Mouse (Mus musculus) midbrain, embryonic 11.5 days (tissue): ENCODE measurements at regions not wholly inside any gene's neighbourhood (a gene's known extent, or its start where the extent isn't known, plus 50 kb on each side); places are given as distances from the start of the nearest gene placed in this dataset.

ENCODE experiments used
- ATAC-seq: fragments of 200-750 bp; cut with Nextera tagmentation; 2 replicates; pipeline ENCODE4 v1.8.0; 2017; ENCODE audit warnings: moderate TSS enrichment, moderate library complexity; ENCODE audit not compliant: low FRiP score
- DNase-seq: peaks from one replicate; pipeline ENCODE4 v3.0.0; 2015; ENCODE audit warnings: low spot score; ENCODE audit errors: missing footprints
- H3K27ac ChIP-seq: fragments of 300-500 bp; sonication (generic); 2 replicates; pipeline ENCODE4 v1.5.1; 2014; ENCODE audit warnings: low read depth, low read length
- H3K27me3 ChIP-seq: fragments of 300-500 bp; sonication (generic); 2 replicates; pipeline ENCODE4 v1.6.1; 2014; ENCODE audit warnings: mild to moderate bottlenecking, low read length, moderate library complexity, mixed read lengths; ENCODE audit not compliant: control insufficient read depth, insufficient read depth
- H3K36me3 ChIP-seq: fragments of 300-500 bp; sonication (generic); 2 replicates; pipeline ENCODE4 v1.6.1; 2014; ENCODE audit warnings: mild to moderate bottlenecking, low read length, moderate library complexity, mixed read lengths; ENCODE audit not compliant: control insufficient read depth, insufficient read depth
- H3K4me1 ChIP-seq: fragments of 300-500 bp; sonication (generic); 2 replicates; pipeline ENCODE4 v1.6.1; 2014; ENCODE audit warnings: low read length; ENCODE audit not compliant: control insufficient read depth, insufficient read depth
- H3K4me2 ChIP-seq: fragments of 300-500 bp; sonication (generic); 2 replicates; pipeline ENCODE4 v1.6.1; 2014; ENCODE audit warnings: mild to moderate bottlenecking, moderate library complexity
- H3K4me3 ChIP-seq: fragments of 300-500 bp; sonication (generic); 2 replicates; pipeline ENCODE4 v1.5.1; 2014; ENCODE audit warnings: low read depth, low read length
- H3K9ac ChIP-seq: fragments of 300-500 bp; sonication (generic); 2 replicates; pipeline ENCODE4 v1.6.1; 2014; ENCODE audit warnings: low read length
- H3K9me3 ChIP-seq: fragments of 300-500 bp; sonication (generic); 2 replicates; pipeline ENCODE4 v1.6.1; 2016; ENCODE audit warnings: low read length; ENCODE audit not compliant: control insufficient read depth
- WGBS: fragments of 180-500 bp; shearing (Covaris S2); extraction: QIAGEN DNeasy Blood & Tissue Kit; methylation state at CpG from one replicate; pipeline ENCODE4 v1.1.7; 2014; 5-methylcytosine and 5-hydroxymethylcytosine counted together

DNA sequence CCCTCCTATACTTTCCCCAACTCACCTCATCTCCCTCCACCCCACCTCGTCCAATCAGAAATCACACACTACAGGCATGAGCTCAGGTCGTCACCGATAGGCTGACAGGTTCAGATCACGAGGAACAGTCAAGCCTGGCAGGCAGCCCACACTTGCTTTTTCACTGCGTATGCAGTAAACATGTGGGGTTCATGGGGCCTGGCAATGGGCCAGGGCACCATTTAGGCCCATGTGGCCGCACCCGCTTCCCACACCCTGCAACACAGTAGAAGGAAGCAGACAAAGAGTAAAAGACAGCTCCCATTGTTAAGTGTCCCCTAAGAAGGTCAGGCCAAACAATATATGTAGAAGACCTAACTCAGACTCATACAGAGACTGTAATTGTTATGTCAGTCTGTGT is 1064.3 kb downstream of the Slitrk1 start:
- Histone ChIP-seq H3K4me2 (no peak overlapping the region), H3K4me1 (no peaks in the 10 kb centered on the region), H3K4me3 (no peak overlapping the region), H3K36me3 (no peaks in the 10 kb centered on the region), H3K27ac (no peak overlapping the region), H3K27me3 (no peaks in the 10 kb centered on the region), H3K9ac (no peak overlapping the region), H3K9me3 (no peaks in the 10 kb centered on the region)
- DNase-seq: no peak
- ATAC-seq: peak; percentile 38
- 89% methylated on average over 7 of the region's 7 CpGs for whole genome bisulfite sequencing

DNA sequence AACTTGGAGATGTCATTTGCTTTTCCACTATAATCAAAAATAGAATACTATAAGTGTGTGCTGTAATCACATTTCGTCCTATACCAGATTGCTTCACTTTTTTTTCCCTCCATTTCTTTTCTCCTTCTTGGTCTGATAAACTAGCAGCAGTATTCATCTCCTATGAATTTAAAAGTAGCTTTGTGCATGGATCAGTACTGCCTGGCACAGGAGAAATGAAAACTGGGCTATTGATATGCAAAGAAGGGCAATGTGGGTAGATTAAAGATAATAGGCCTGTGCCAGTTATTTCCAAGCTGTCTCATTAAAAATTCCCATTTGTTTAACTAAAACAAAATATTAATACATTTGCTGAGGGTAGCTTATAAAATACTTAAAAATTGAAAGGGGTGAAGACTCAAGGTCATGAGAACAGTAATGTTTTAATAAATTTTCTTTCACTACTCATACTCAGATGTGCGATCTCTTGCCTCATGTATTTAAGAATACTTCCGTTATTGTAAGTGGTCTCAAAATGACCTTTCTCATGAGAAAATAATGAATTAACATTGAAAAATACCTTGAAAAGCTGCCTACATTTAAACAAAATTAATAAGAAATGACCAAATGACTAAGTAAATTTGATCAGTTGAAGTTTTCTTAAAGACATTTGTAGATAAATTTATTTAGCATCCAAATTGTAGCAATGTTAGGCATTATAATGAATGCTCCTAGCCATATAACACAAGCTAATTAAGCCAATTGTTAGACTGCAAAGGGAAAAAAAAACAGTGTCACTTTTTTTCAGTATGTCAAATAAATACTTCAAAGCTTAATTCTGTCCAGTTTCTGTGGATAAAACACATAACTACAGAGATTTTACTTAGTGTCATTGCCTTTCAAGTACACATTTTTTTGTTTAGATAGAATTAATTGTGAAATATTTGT is 1068.4 kb downstream of the Slitrk1 start:
- 64% methylated on average over 3 of the region's 3 CpGs for WGBS
- no peaks in the 10 kb centered on the region for H3K4me1 ChIP-seq
- H3K4me2 ChIP-seq: no peak overlapping the region
- no peaks in the 10 kb centered on the region for H3K36me3 ChIP-seq
- ATAC-seq (peak; percentile 67), DNase-seq (no peak)
- no peak overlapping the region for H3K27ac ChIP-seq
- H3K27me3 ChIP-seq: no peaks in the 10 kb centered on the region
- no peak overlapping the region for H3K4me3 ChIP-seq
- no peak overlapping the region for H3K9ac ChIP-seq
- no peaks in the 10 kb centered on the region for H3K9me3 ChIP-seq

DNA sequence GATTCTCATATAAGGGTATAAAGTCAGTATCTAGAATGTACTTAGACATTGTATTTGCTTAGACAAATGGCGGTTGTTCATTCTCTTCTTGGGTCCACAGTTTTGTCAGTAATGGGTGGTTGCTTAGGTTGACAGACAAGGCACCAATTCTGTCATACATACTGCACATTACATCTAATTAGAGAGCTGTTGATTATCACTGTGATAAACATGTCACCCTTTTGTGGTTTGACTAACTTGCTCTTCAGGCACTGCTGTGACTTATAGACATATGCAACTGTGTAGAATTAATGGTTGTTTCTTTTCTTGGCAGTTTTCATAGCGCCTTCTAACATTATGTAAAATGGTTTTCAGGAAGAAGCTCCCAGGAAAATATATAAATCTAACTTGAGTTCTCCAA is 1069.4 kb downstream of the Slitrk1 start:
- Histone ChIP-seq H3K27me3 (no peaks in the 10 kb centered on the region), H3K9ac (no peak overlapping the region), H3K4me1 (no peaks in the 10 kb centered on the region), H3K9me3 (no peaks in the 10 kb centered on the region), H3K36me3 (no peaks in the 10 kb centered on the region), H3K27ac (no peak overlapping the region), H3K4me3 (no peak overlapping the region), H3K4me2 (no peak overlapping the region)
- ATAC-seq: no peak
- no peak for DNase-seq
- WGBS: 80% methylated on average over 2 of the region's 2 CpGs

GRCm38 (mm10) chr14:107832976-107833375 is 1081.0 kb downstream of the Slitrk1 start:
- H3K27me3 ChIP-seq: no peaks in the 10 kb centered on the region
- no peak overlapping the region for H3K27ac ChIP-seq
- no peak overlapping the region for H3K9ac ChIP-seq
- no peaks in the 10 kb centered on the region for H3K4me1 ChIP-seq
- H3K4me2 ChIP-seq: no peak overlapping the region
- no peaks in the 10 kb centered on the region for H3K36me3 ChIP-seq
- DNase-seq (no peak), ATAC-seq (no peak)
- no peaks in the 10 kb centered on the region for H3K9me3 ChIP-seq
- H3K4me3 ChIP-seq: no peak overlapping the region
- 90% methylated on average over 1 of the region's 1 CpGs for WGBS

DNA sequence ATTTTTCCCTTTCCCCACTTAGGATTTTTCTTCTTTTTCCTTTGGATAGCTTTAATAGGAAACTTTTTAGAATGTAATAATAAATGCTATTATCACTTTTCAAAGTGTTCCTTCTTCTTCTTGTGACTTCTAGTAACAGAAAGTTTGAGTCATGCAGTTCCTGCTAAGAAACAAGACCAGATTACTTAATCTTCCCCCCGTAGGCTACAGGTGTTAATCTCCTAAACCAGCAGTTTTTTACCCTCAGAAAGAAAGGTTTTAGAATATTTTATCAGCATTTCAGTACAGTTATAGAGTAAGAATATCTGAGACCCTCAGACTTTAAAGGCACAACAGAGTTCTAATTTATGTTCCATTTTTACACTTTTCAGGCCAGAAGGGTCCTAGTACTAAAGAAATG is 1128.7 kb downstream of the Slitrk1 start:
- Histone ChIP-seq H3K36me3 (no peaks in the 10 kb centered on the region), H3K27me3 (no peaks in the 10 kb centered on the region), H3K27ac (no peak overlapping the region), H3K4me3 (no peak overlapping the region), H3K4me1 (no peaks in the 10 kb centered on the region), H3K9me3 (no peaks in the 10 kb centered on the region), H3K9ac (no peak overlapping the region), H3K4me2 (no peak overlapping the region)
- DNase-seq: no peak
- 72% methylated on average over 1 of the region's 1 CpGs for WGBS
- no peak for ATAC-seq
